Mouse (Mus musculus): ENCODE results near the gene E2f4. TPM values are rescaled to one million over a fixed set of nuclear protein-coding genes. Genes with fewer than 3 reads are reported as not detected.

E2f4 gene
- polyA plus RNA-seq, 1 experiment, result 65.6 TPM

DNA sequence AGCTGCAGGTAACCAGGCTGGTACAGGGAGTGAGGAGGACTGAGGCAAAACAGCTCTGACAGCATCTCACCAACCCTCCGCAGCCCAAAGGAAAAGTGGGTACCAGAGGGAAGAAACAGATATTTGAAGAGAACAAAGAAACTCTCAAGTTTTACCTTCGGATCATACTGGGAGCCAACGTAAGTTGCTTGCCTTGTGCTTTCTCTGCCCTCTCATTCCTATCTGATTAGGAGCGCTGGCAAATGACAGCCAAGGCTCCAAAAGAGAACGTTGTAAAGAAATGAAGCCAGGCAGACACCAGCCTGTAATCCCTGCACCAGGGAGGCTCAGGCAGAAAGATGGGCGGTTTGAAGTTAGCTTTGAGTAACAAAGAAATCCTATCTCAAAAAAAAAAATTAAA lies 29.5 kb downstream of the E2f4 start:
- no peak for TF ChIP-seq POLR2A (IDR thresholded peaks at IDR 0.05; ENCODE audit: extremely low read depth, insufficient read depth, low read length)
- no peak for TF ChIP-seq CTCF (IDR thresholded peaks at IDR 0.05; ENCODE audit: extremely low read depth, insufficient read depth, low read length)
- Histone ChIP-seq H3K27ac (ENCODE audit: insufficient read depth, low read length) (no peak overlapping the region), H3K4me1 (ENCODE audit: control insufficient read depth, insufficient read depth, low read length) (peaks cover 7% of the 10 kb centered on the region; the same call in 1 of the 2 replicates), H3K4me3 (ENCODE audit: insufficient read depth, low read length) (peak overlapping the region; percentile 69)

DNA sequence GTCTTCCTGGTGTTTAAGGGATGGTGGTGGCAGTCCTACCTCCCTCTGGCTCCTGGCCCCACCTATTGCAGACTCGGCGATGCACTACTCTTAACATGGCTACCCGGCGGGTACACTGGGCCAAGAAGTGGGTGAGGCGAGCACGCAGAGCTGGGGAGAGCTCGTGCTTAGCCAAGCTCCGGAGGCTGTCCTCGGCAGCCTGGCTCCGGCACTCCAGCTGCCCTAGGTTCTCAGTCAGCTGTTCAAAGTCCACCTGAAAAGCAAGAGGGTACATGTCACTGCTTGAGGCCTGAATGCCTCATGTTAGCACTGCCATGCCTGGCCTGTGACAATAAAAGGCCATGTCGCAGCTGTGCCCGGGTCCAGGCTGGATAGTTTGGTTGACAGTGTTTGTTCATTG lies 32.9 kb downstream of the E2f4 start:
- no peak for TF ChIP-seq POLR2A (IDR thresholded peaks at IDR 0.05; ENCODE audit: extremely low read depth, insufficient read depth, low read length)
- no peak for TF ChIP-seq CTCF (IDR thresholded peaks at IDR 0.05; ENCODE audit: extremely low read depth, insufficient read depth, low read length)
- peaks cover 5% of the 10 kb centered on the region; the same call in 1 of the 2 replicates for H3K4me1 ChIP-seq (ENCODE audit: control insufficient read depth, insufficient read depth, low read length)
- no peak overlapping the region for H3K4me3 ChIP-seq (ENCODE audit: insufficient read depth, low read length)
- no peak overlapping the region for H3K27ac ChIP-seq (ENCODE audit: insufficient read depth, low read length)

DNA sequence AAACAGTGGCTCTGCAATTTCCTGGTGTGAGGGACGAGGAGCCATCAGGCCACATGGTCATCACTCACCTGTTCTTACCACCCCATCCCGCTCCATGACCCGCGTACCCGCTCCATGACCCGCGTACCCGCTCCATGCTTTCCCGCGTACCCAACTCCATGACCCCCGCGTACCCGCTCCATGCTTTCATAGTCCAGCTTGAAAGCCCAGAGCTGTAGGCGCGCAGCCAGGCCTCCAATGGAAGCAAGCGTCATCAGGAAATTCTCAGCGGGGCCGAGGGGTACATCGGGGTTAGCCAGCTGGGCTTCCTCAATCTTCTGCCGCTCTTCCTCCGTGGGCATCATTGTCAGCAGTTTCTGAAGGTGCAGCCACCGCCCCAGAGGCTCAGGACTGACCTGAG lies 34.0 kb downstream of the E2f4 start:
- peaks cover 5% of the 10 kb centered on the region; the same call in 1 of the 2 replicates for H3K4me1 ChIP-seq (ENCODE audit: control insufficient read depth, insufficient read depth, low read length)
- H3K27ac ChIP-seq (ENCODE audit: insufficient read depth, low read length), result no peak overlapping the region
- TF ChIP-seq CTCF (IDR thresholded peaks at IDR 0.05; ENCODE audit: extremely low read depth, insufficient read depth, low read length) (no peak), POLR2A (IDR thresholded peaks at IDR 0.05; ENCODE audit: extremely low read depth, insufficient read depth, low read length) (no peak)
- H3K4me3 ChIP-seq (ENCODE audit: insufficient read depth, low read length), result no peak overlapping the region

DNA sequence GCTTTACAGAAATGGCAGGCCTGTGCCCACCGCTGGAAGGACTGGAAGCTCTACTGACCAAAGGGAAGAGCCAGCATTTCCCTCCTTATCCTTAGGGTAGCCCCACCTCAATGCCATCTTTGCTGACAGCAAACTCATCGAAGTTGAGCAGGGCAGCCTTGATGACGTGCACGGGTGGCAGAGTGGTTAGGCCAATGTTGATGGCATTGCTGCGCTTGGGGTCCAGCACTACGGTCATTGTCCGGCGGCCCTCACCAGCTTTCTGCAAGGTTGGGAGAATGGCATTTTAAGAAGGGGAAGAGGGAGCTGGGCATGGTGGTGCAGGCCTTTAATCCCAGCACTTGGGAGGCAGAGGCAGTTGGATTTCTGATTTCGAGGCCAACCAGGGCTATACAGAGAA lies 34.5 kb downstream of the E2f4 start:
- TF ChIP-seq POLR2A (IDR thresholded peaks at IDR 0.05; ENCODE audit: extremely low read depth, insufficient read depth, low read length) (no peak), CTCF (IDR thresholded peaks at IDR 0.05; ENCODE audit: extremely low read depth, insufficient read depth, low read length) (no peak)
- no peak overlapping the region for H3K27ac ChIP-seq (ENCODE audit: insufficient read depth, low read length)
- no peak overlapping the region for H3K4me3 ChIP-seq (ENCODE audit: insufficient read depth, low read length)
- H3K4me1 ChIP-seq (ENCODE audit: control insufficient read depth, insufficient read depth, low read length), result peaks cover 4% of the 10 kb centered on the region; the same call in 1 of the 2 replicates

DNA sequence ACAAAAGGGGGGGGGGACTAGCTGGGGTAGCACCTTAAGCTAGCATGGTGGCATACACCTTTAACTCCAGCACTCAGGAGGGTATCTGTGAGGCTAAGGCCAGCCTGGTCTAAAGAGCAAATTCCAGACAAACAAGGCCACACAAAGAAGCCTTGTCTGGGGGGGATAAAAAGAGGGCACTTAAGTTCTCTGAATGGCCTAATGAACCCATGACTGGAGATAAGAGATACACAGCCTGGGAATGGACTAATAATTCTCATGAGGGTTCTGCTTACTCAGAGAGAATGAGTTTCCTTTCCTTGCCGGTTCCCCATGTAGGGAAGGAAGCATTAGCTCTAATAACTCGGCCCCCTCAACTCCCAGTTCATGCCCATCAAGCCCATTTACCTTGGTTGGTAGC lies 35.1 kb downstream of the E2f4 start:
- no peak for TF ChIP-seq CTCF (IDR thresholded peaks at IDR 0.05; ENCODE audit: extremely low read depth, insufficient read depth, low read length)
- no peak for TF ChIP-seq POLR2A (IDR thresholded peaks at IDR 0.05; ENCODE audit: extremely low read depth, insufficient read depth, low read length)

DNA sequence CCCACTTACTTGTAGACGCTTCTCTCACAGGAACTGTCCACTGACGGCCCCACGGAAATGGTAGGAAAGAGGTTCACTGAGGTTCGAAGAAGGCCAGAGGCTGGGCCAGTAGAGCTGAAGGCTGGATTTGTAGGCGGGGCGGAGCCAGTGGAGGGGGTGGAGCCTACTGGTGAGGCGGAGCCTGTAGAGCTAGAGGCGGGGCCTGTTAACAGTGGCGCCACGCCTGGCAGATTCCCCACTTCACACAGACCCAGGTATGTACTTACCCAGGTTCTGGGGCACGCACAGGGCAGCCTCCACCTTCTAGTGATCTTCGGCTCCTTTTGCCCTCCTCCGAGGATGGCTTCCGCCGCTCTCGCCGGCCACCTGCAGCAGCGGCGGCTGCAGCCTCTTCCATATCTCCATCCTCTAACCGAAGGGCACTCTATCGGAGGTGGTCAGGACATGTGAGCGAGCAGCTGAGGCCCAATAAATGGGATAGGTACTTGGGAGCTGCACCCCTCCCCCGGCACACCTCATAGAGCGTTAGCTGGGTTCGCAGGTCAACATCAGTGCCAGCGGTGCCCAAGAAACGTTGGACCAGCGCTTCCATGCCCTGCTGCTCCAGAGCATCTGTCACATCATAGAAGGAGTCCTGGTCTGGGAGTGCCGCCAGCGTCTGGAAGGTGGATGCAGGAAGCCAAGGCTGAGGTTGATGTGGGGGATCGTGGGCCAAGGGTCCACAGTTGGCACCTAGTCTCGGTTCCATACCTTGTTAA lies 39.1 kb downstream of the E2f4 start:
- no peak overlapping the region for H3K4me3 ChIP-seq (ENCODE audit: insufficient read depth, low read length)
- TF ChIP-seq POLR2A (IDR thresholded peaks at IDR 0.05; ENCODE audit: extremely low read depth, insufficient read depth, low read length), result no peak
- TF ChIP-seq CTCF (IDR thresholded peaks at IDR 0.05; ENCODE audit: extremely low read depth, insufficient read depth, low read length), result no peak
- H3K4me1 ChIP-seq (ENCODE audit: control insufficient read depth, insufficient read depth, low read length), result no peaks in the 10 kb centered on the region
- H3K27ac ChIP-seq (ENCODE audit: insufficient read depth, low read length), result no peak overlapping the region

More for the DNA sequence above, 35.1 kb downstream of the E2f4 start:
- Histone ChIP-seq H3K4me1 (ENCODE audit: control insufficient read depth, insufficient read depth, low read length) (peaks cover under 1% of the 10 kb centered on the region; the same call in 1 of the 2 replicates), H3K4me3 (ENCODE audit: insufficient read depth, low read length) (no peak overlapping the region), H3K27ac (ENCODE audit: insufficient read depth, low read length) (no peak overlapping the region)

DNA sequence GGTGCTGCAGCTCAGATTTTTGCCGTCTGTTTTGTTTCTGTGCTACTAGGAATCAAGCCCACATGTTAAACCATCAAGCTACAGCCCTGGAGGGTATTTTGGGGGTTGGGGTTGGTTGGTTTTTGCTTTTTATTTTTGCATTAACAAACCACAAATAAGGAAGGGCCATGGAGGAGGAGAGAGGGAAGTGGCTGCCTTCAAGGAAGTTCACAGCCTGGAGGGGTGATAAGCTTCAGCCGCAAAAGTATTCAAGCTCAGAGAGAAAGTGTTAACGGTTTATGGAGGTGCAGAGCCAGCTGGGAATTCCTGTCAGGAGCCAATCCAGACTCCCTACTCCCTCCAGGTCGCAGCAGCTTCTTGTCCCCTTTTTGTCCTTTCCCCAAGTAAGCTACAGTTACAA lies 41.5 kb downstream of the E2f4 start:
- Histone ChIP-seq H3K27ac (ENCODE audit: insufficient read depth, low read length) (no peak overlapping the region), H3K4me1 (ENCODE audit: control insufficient read depth, insufficient read depth, low read length) (no peaks in the 10 kb centered on the region), H3K4me3 (ENCODE audit: insufficient read depth, low read length) (no peak overlapping the region)
- TF ChIP-seq POLR2A (IDR thresholded peaks at IDR 0.05; ENCODE audit: extremely low read depth, insufficient read depth, low read length) (no peak), CTCF (IDR thresholded peaks at IDR 0.05; ENCODE audit: extremely low read depth, insufficient read depth, low read length) (no peak)

DNA sequence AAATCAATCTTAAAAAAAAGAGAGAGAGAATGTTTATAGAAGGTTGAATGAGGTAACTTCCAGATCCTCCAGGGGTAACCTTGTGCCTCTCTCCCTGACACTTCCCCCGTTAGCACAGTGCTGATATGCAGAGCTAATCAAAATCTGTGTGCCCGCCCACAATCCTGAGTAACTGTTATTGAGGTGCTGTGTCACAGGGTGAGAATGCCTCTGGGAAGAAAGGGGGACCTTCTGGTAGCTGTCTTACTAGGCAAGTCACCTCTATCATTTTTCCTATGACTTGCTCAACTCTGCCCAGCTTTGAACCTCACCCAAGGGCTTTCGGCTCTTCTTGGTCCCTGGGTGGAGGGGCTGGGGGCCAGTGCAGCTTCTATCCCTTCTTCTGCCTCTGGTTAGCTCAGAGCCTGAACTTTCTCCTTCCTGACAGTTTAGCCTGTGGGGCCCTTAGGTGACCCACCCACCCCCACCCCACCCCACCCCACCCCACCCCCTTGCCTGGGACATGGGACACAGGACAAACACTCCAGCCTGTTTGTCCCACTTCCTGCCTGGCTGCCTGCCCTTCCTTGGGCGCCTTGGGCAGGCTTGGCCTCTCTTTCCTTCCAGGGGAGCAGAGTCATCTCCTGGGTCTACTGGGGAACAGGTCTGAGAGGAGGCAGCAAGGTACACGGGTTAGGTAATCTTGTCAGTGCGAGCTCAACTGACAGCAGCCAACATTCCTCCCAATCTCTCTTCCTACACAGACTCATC lies 42.6 kb downstream of the E2f4 start:
- no peak overlapping the region for H3K4me3 ChIP-seq (ENCODE audit: insufficient read depth, low read length)
- no peaks in the 10 kb centered on the region for H3K4me1 ChIP-seq (ENCODE audit: control insufficient read depth, insufficient read depth, low read length)
- TF ChIP-seq CTCF (IDR thresholded peaks at IDR 0.05; ENCODE audit: extremely low read depth, insufficient read depth, low read length), result no peak
- no peak for TF ChIP-seq POLR2A (IDR thresholded peaks at IDR 0.05; ENCODE audit: extremely low read depth, insufficient read depth, low read length)
- no peak overlapping the region for H3K27ac ChIP-seq (ENCODE audit: insufficient read depth, low read length)

DNA sequence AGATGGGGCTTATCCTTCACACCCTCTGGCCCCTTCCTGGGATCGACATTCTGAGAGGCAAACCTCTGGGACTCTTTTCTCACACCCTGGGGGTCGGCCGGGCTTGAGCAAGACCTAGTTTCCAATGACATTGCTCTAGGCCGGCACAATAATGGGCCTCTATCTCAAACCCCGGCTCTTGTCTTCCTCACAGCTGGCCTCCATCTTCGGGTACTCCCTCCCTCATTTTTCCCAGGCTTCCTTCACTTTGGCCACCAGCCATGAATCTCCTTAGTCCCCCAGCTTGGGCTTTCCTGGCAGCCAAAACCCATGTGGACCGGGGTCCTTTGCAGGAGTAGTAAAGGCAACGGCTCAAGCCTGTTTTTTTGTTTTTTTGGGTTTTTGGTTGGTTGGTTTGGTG lies 43.9 kb downstream of the E2f4 start:
- Histone ChIP-seq H3K27ac (ENCODE audit: insufficient read depth, low read length) (no peak overlapping the region), H3K4me1 (ENCODE audit: control insufficient read depth, insufficient read depth, low read length) (no peaks in the 10 kb centered on the region), H3K4me3 (ENCODE audit: insufficient read depth, low read length) (no peak overlapping the region)
- no peak for TF ChIP-seq CTCF (IDR thresholded peaks at IDR 0.05; ENCODE audit: extremely low read depth, insufficient read depth, low read length)
- TF ChIP-seq POLR2A (IDR thresholded peaks at IDR 0.05; ENCODE audit: extremely low read depth, insufficient read depth, low read length), result no peak

DNA sequence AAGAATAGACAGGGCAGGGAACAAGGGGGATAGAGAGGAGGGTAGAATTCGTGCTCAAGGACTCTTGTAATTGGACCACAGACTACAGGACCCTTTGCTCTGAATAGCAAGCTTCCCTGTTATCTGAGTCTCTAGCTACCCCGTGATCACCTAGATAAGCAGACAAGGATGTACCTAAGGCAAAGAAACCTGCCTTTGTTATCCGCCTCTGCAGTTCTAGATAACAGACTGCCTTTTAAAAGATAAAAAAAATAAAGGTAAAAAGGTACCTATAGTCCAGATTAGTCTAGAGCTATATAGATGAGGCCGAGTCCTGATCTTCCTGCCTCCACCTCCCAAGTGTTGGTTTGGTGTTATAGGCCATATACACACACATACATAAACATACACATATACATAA lies 45.3 kb downstream of the E2f4 start:
- Histone ChIP-seq H3K4me1 (ENCODE audit: control insufficient read depth, insufficient read depth, low read length) (no peaks in the 10 kb centered on the region), H3K4me3 (ENCODE audit: insufficient read depth, low read length) (no peak overlapping the region), H3K27ac (ENCODE audit: insufficient read depth, low read length) (no peak overlapping the region)
- TF ChIP-seq POLR2A (IDR thresholded peaks at IDR 0.05; ENCODE audit: extremely low read depth, insufficient read depth, low read length) (no peak), CTCF (IDR thresholded peaks at IDR 0.05; ENCODE audit: extremely low read depth, insufficient read depth, low read length) (no peak)
